Mouse (Mus musculus) lung, embryonic 16.5 days (tissue): Measurements from ENCODE around the gene Ogdh. TPM values are rescaled to one million over a fixed set of nuclear protein-coding genes. Genes with fewer than 3 reads are reported as not detected.
"Not testable (repeated sequence)": the region's sequence is repeated elsewhere in the genome, so short reads cannot be mapped to it uniquely, and the experiment has no call there.

ENCODE experiments used
- ATAC-seq: fragments of 200-750 bp; cut with Nextera tagmentation; 2 replicates; pipeline ENCODE4 v1.8.0; 2017; ENCODE audit warnings: low read depth, mild to moderate bottlenecking, moderate library complexity
- H3K27ac ChIP-seq: fragments of 300-500 bp; sonication (generic); 2 replicates; pipeline ENCODE4 v1.5.1; 2014; ENCODE audit warnings: mild to moderate bottlenecking, control low read depth, low read length
- H3K27me3 ChIP-seq: fragments of 300-500 bp; sonication (generic); 2 replicates; pipeline ENCODE4 v1.6.1; 2014; ENCODE audit warnings: low read depth, low read length, mixed read lengths; ENCODE audit not compliant: control insufficient read depth, insufficient read depth
- H3K36me3 ChIP-seq: fragments of 300-500 bp; sonication (generic); 2 replicates; pipeline ENCODE4 v1.6.1; 2014; ENCODE audit warnings: low read length; ENCODE audit not compliant: control insufficient read depth, insufficient read depth
- H3K4me1 ChIP-seq: fragments of 300-500 bp; sonication (generic); replicated peaks from 2 replicates; pipeline ENCODE4 v1.6.1; 2014; ENCODE audit warnings: low read length, mixed read lengths; ENCODE audit not compliant: control insufficient read depth, insufficient read depth
- H3K4me2 ChIP-seq: fragments of 300-500 bp; sonication (generic); 2 replicates; pipeline ENCODE4 v1.6.1; 2014; ENCODE audit warnings: low read depth, low read length, control low read depth
- H3K4me3 ChIP-seq: fragments of 300-500 bp; sonication (generic); 2 replicates; pipeline ENCODE4 v1.5.1; 2014; ENCODE audit warnings: mild to moderate bottlenecking, low read length, control low read depth
- H3K9ac ChIP-seq: fragments of 300-500 bp; sonication (generic); 2 replicates; pipeline ENCODE4 v1.6.1; 2014; ENCODE audit warnings: low read length, control low read depth
- H3K9me3 ChIP-seq: fragments of 300-500 bp; sonication (generic); 2 replicates; pipeline ENCODE4 v1.6.1; 2016; ENCODE audit warnings: low read length; ENCODE audit not compliant: control insufficient read depth
- WGBS: fragments of 180-500 bp; shearing (Covaris S2); extraction: QIAGEN DNeasy Blood & Tissue Kit; methylation state at CpG from one replicate; pipeline ENCODE4 v1.1.7; 2014; 5-methylcytosine and 5-hydroxymethylcytosine counted together
- polyA plus RNA-seq: library from polyadenylated mRNA; unstranded; fragments of >200 nt; fragmentation: Nextera tagmentation; extraction: Ambion mirVana; gene quantifications from 2 replicates; pipeline ENCODE4 v1.2.1, GENCODE M21; 2015

Ogdh gene
- 113 and 114 TPM in 2 replicates for polyA plus RNA-seq

DNA sequence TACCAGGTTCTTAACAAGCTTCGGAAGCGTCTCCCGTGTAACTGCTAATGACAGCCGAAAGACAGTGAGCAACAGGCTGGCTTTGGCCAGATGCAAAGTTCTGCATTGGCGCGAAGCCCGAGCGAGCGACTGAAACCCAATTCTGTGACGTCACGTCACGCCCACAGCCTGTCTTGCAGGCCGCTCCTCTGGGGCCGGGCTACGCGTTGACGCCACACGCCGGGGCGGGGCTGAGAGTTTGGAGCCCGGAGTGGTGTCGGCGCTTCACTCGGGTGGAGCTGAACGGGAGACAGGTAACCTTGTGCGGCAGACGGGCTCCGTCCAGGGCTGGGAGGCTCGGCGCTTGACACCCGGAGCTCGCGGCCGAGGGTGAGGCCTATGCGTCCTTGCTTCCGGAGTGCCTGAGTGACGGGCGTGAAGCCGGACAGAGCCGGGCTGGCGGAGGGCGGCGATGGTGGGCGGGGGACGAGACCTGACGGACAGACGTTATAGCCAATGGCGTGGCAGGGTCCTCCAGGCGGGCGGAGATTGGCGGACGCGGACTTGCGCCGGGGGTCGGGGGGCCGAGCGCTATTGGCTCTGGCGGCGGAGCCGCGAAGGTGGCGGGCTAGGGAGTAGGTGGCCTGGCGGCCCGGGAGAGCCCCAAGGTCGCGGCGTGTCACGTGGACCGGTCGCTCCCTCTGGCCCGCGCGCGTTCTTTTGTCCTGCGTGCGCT is at the start of gene Ogdh:
Gene Ogdh (plus strand): TSS at position 233 of the 715 bp plus-strand sequence.
- Histone ChIP-seq H3K27me3 (no peaks in the 10 kb centered on the region), H3K27ac (peak within 1 kb of the TSS; percentile 88), H3K36me3 (no peaks in the 10 kb centered on the region), H3K4me2 (peak within 1 kb of the TSS; percentile 83), H3K4me1 (peaks cover 3% of the 10 kb centered on the region; the same call in 1 of the 2 replicates), H3K4me3 (peak within 1 kb of the TSS; percentile 74), H3K9ac (peak within 1 kb of the TSS; percentile 79), H3K9me3 (no peaks in the 10 kb centered on the region)
- under 1% methylated on average over 76 of the region's 77 CpGs for WGBS
- ATAC-seq = peak; percentile 99

DNA sequence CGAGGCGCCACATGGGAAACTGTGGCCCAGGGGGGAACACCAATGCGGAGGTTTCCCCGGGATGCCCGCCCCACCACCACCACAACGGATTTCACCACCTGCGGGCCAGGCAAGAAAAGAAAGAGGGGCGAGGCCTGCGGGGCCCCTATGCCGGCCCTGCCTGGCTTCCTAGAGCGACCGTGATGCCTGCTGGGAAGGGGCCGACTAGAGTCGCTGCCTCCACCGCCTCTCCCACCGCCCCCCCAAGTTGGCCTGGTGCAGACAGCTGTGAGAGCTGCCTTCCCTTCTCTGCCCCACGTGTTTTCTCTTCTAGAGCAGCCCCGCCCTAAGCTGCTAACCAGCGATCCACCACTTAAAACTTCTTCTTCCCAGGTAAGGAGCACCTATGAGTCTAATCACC is 46.7 kb upstream of the Ogdh start:
- no peak overlapping the region for H3K9ac ChIP-seq
- no peak overlapping the region for H3K4me3 ChIP-seq
- ATAC-seq = no peak
- no peak overlapping the region for H3K4me2 ChIP-seq
- H3K9me3 ChIP-seq = no peaks in the 10 kb centered on the region
- H3K36me3 ChIP-seq = no peaks in the 10 kb centered on the region
- H3K27ac ChIP-seq = no peak overlapping the region
- no peaks in the 10 kb centered on the region for H3K27me3 ChIP-seq
- H3K4me1 ChIP-seq = no peaks in the 10 kb centered on the region
- 48% methylated on average over 18 of the region's 19 CpGs for WGBS

DNA sequence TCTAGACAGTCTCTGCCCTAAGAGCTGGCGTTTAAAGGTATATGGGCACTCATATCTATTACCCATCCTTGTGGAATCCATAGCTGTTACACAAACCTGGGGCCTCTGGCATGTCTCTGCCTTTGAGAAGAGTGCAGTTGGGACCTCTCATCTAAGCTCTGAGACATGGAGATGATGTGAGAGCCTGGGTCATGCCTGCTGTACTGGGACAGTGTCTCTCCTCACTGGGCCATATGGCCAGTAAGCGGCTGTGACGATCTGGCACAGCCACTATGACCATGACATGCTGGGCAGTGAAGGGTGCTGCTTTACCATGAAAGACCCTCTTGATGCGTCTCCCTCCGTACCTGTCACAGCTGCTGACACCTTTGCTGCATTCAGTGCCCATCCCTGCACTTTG is 39.2 kb upstream of the Ogdh start:
- 79% methylated on average over 5 of the region's 5 CpGs for WGBS
- no peaks in the 10 kb centered on the region for H3K4me1 ChIP-seq
- H3K9ac ChIP-seq = no peak overlapping the region
- no peaks in the 10 kb centered on the region for H3K27me3 ChIP-seq
- ATAC-seq = no peak
- H3K4me2 ChIP-seq = no peak overlapping the region
- H3K36me3 ChIP-seq = no peaks in the 10 kb centered on the region
- no peak overlapping the region for H3K4me3 ChIP-seq
- H3K9me3 ChIP-seq = no peaks in the 10 kb centered on the region
- H3K27ac ChIP-seq = no peak overlapping the region

DNA sequence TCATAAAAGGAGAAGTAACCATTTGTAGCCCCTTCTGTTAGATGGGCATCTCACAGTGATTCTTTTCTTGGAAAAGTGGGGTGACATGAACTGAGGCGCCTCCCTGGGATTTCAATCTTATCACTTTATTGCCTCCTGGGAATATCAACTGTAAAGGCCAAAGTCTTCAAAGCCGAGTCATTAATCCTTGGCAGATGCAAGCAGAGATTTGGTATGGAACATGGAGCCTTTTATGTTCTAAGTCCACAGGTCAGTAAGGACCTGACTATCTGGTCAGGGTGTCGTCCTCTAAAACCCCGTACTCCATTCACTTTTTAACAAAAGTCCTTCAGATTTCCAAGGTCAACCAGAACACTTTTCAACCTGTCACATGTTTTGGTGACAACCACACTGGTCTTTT is 38.6 kb upstream of the Ogdh start:
- no peak overlapping the region for H3K4me3 ChIP-seq
- H3K27ac ChIP-seq = no peak overlapping the region
- no peaks in the 10 kb centered on the region for H3K36me3 ChIP-seq
- ATAC-seq = no peak
- H3K4me1 ChIP-seq = no peaks in the 10 kb centered on the region
- 76% methylated on average over 4 of the region's 4 CpGs for whole genome bisulfite sequencing
- no peaks in the 10 kb centered on the region for H3K9me3 ChIP-seq
- H3K27me3 ChIP-seq = no peaks in the 10 kb centered on the region
- no peak overlapping the region for H3K9ac ChIP-seq
- H3K4me2 ChIP-seq = no peak overlapping the region

DNA sequence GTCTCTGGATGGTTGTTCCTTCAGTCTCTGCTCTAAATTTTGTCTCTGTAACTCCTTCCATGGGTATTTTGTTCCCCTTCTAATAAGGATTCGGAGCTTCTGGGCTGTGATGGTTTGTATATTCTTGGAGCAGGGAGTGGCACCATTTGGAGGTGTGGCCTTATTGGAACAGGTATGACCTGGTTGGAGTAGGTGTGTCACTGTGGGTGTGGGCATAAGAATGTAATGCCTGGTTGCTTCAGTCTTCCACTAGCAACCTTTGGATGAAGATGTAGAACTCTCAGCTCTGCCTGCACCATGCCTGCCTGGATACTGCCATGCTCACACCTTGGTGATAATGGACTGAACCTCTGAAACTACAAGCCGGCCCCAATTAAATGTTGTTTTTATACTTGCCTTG is 36.8 kb upstream of the Ogdh start:
- H3K9me3 ChIP-seq, ATAC-seq: not testable (repeated sequence)

DNA sequence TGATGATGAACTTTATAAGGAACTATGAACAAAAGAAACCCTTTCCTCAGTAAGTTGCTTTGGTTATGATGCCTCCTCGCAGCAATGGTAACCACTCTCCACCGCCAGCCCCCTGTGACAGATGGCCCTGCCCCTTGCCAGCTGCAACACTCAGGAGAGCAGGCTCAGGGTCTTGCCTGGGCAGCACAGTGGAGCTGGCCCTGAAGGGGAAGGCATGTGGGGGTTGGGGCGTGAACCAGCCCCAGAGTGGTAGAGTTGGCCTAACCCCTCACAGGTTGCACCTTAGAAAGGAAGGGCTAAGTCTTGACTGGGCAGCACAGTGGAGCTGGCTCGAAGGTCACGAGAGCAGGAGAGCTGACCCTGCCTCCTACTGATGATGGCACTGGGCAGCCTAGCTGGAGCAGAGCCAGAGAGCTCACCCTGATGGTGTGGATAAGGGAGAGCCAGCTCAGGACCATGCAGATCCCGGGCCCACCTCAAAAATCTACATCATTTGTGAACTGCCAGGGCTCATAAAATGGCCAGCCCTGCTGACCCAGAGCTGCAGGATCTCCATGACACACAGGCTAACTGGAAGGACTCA is 34.9 kb upstream of the Ogdh start:
- no peaks in the 10 kb centered on the region for H3K4me1 ChIP-seq
- H3K27ac ChIP-seq = no peak overlapping the region
- H3K27me3 ChIP-seq = no peaks in the 10 kb centered on the region
- no peak overlapping the region for H3K9ac ChIP-seq
- H3K9me3 ChIP-seq = no peaks in the 10 kb centered on the region
- peak; percentile 32; the same call in 1 of the 2 replicates for ATAC-seq
- H3K4me3 ChIP-seq = no peak overlapping the region
- H3K36me3 ChIP-seq = peaks cover 24% of the 10 kb centered on the region
- no peak overlapping the region for H3K4me2 ChIP-seq
- WGBS = 65% methylated on average over 6 of the region's 6 CpGs

More for the DNA sequence above, 36.8 kb upstream of the Ogdh start:
- H3K27me3 ChIP-seq, H3K4me3 ChIP-seq, H3K9ac ChIP-seq, H3K27ac ChIP-seq, H3K4me1 ChIP-seq, H3K4me2 ChIP-seq: not testable (repeated sequence)
- 82% methylated on average over 2 of the region's 2 CpGs for WGBS
- H3K36me3 ChIP-seq = peaks cover 16% of the 10 kb centered on the region

DNA sequence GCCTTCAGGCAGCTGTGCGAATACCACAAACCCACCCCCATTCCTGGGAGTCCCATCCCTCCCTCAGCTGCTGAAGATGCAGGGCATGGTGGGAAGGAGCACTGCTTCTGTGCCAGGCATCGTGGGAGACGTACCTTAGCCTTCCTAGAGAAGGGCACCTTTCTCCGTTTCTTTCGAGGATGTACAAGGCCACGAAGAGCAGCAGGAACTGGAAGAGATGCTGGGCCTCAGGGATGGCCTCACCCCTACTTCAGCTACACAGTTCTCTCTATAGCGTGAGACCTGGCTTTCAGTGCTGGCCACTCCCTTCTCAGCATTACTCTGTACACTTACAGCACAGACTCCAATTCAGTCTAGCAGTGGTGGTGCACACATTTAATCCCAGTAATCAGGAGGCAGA is 32.0 kb upstream of the Ogdh start:
- WGBS = 85% methylated on average over 7 of the region's 7 CpGs

DNA sequence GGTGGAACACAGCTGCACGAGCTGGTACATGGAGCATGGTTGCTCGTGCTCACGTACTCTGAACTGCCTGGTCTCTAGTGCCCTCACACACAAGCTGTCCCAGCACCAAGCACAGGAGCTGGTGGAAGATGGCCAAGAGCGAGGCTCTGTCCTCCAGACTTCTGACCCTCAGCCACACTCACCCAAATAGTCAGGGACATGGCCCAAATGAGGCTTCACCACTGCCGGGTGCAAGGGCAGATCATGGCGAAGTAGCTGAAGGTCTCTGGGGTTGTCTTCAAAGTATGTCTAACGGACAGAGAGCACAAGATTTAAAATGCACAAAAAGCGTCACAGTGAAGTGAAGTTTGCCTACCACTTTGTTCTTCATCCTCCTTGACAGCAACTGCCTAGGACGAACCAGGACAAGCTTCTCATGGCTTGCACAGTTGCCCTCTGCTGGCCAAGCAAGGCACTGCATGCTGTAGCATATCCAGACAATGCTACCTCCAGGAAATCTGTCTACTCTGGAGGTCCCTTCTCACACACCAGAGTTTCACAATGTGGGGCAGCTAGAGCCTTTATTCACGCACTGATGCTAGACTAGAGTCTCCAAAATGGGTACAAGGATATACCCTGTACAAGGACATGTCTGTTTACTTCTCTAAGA is 29.9 kb upstream of the Ogdh start:
- Histone ChIP-seq H3K27me3 (no peaks in the 10 kb centered on the region), H3K27ac (no peak overlapping the region), H3K9me3 (no peaks in the 10 kb centered on the region), H3K36me3 (peaks cover 63% of the 10 kb centered on the region), H3K4me1 (peaks cover 6% of the 10 kb centered on the region), H3K9ac (no peak overlapping the region), H3K4me2 (no peak overlapping the region), H3K4me3 (no peak overlapping the region)
- ATAC-seq = 0 out of 2 replicates have a peak, but pooled peaks have one; percentile 29
- WGBS = 73% methylated on average over 10 of the region's 10 CpGs

More for the DNA sequence above, 32.0 kb upstream of the Ogdh start:
- H3K27me3 ChIP-seq = no peaks in the 10 kb centered on the region
- H3K9me3 ChIP-seq = no peaks in the 10 kb centered on the region
- H3K36me3 ChIP-seq = peaks cover 49% of the 10 kb centered on the region
- H3K27ac ChIP-seq = no peak overlapping the region
- no peak overlapping the region for H3K4me2 ChIP-seq
- no peak overlapping the region for H3K9ac ChIP-seq
- no peak for ATAC-seq
- H3K4me1 ChIP-seq = no peaks in the 10 kb centered on the region
- no peak overlapping the region for H3K4me3 ChIP-seq

DNA sequence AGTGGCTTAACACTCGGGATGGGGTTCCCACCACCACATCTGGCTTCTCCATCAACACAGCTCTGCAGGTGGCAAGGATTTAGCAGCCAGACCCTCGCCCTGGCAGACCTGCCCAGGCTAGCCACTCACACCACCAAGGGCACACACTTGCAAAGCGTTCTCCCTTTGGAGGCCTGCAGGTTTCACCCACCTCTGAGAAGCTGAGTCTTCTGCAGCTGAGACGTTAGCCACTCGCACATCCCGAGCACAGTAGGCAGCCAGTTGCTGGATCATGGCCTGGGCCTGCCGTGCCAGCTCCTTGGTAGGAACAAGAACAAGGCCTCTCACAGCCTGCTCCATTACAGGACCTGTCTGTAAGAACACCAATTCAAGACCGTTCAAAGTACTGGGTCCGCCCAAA is 24.8 kb upstream of the Ogdh start:
- Histone ChIP-seq H3K9me3 (no peaks in the 10 kb centered on the region), H3K4me2 (peak overlapping the region; percentile 97), H3K9ac (peak overlapping the region; percentile 95), H3K27me3 (no peaks in the 10 kb centered on the region), H3K36me3 (peaks cover 44% of the 10 kb centered on the region), H3K27ac (no peak overlapping the region), H3K4me3 (peak overlapping the region; percentile 98), H3K4me1 (peaks cover 10% of the 10 kb centered on the region)
- 58% methylated on average over 9 of the region's 9 CpGs for WGBS
- ATAC-seq = no peak
